Mouse (Mus musculus) left cerebral cortex, adult 18-20 months (tissue): ENCODE results near the gene Olfr149. TPM values are rescaled to one million over a fixed set of nuclear protein-coding genes. Genes with fewer than 3 reads are reported as not detected.
"Not testable (repeated sequence)": the region's sequence is repeated elsewhere in the genome, so short reads cannot be mapped to it uniquely, and the experiment has no call there.

Experiments used
- DNase-seq, 2 experiments: peaks; one replicate each; pipeline ENCODE4 v3.0.0; 2021 to 2022; ENCODE audit warnings: low spot score in 2 of 2, mixed read lengths in 1 of 2
- long read RNA-seq, 2 experiments: library from polyadenylated mRNA; stranded (forward); transcript quantifications; one replicate each; pipeline ENCODE4 v2.0.0; 2021
- total RNA-seq, 2 experiments: library from RNA; stranded (reverse); gene quantifications; 2 replicates each; pipeline ENCODE4 v1.2.3; 2021

The Olfr149 gene
- not detected for total RNA-seq
- long read RNA-seq, experiment 1: 0 reads
- long read RNA-seq, experiment 2: 0 reads

- DNase-seq: no peak
Measured at GRCm38 (mm10) chr9:39707017-39707416, at the start of gene Olfr149. Olfr149 (minus strand) TSS chr9:39707117.

GRCm38 (mm10) chr9:39746428-39746827 lies 39.5 kb upstream of the Olfr149 start:
- DNase-seq: no peak

GRCm38 (mm10) chr9:39745949-39746348 lies 39.0 kb upstream of the Olfr149 start, which contains the start of gene Olfr967:
Olfr967 (plus strand) TSS chr9:39746249.
- DNase-seq: no peak

- DNase-seq: no peak
Measured at GRCm38 (mm10) chr9:39740741-39741140, 33.8 kb upstream of the Olfr149 start.

- DNase-seq: no peak
Measured at GRCm38 (mm10) chr9:39730678-39731077, 23.8 kb upstream of the Olfr149 start, which contains the start of gene Olfr150. Olfr150 (plus strand) TSS chr9:39730978.

- DNase-seq: no peak
Measured at GRCm38 (mm10) chr9:39711053-39711452, 4.1 kb upstream of the Olfr149 start, which contains the start of gene Olfr965. Olfr965 (plus strand) TSS chr9:39711353.

- no peak for DNase-seq
Measured at GRCm38 (mm10) chr9:39708958-39709357, 2.0 kb upstream of the Olfr149 start.

GRCm38 (mm10) chr9:39701123-39701522 lies 5.8 kb downstream of the Olfr149 start:
- DNase-seq: not testable (repeated sequence)

GRCm38 (mm10) chr9:39679280-39679679 lies 27.6 kb downstream of the Olfr149 start:
- DNase-seq: no peak

GRCm38 (mm10) chr9:39678557-39678956 lies 28.4 kb downstream of the Olfr149 start:
- no peak for DNase-seq

- DNase-seq: no peak
Measured at GRCm38 (mm10) chr9:39674820-39675219, 32.1 kb downstream of the Olfr149 start.

GRCm38 (mm10) chr9:39669723-39670122 lies 37.2 kb downstream of the Olfr149 start:
- no peak for DNase-seq

- DNase-seq: no peak
Measured at GRCm38 (mm10) chr9:39666905-39667304, 40.0 kb downstream of the Olfr149 start, which contains the start of gene Olfr963. Olfr963 (plus strand) TSS chr9:39667205.

GRCm38 (mm10) chr9:39654756-39655396 lies 52.0 kb downstream of the Olfr149 start:
- no peak for DNase-seq

Other genes with a start within 250 kb of the Olfr149 start
- gene Olfr955, start 235.2 kb downstream of the Olfr149 start, total RNA-seq: not detected
- not detected for gene Olfr44, start 213.1 kb downstream of the Olfr149 start, total RNA-seq
- not detected for gene Olfr957, start 191.3 kb downstream of the Olfr149 start, total RNA-seq
- gene Olfr958, start 153.1 kb downstream of the Olfr149 start, total RNA-seq: not detected
- gene Olfr959, start 131.5 kb downstream of the Olfr149 start, total RNA-seq: not detected
- gene AW551984, start 102.7 kb downstream of the Olfr149 start, total RNA-seq: 1 to 10 TPM; 3.9 to 6.2 TPM
- not detected for gene Olfr148, start 96.5 kb downstream of the Olfr149 start, total RNA-seq
- not detected for gene Olfr960, start 85.7 kb downstream of the Olfr149 start, total RNA-seq
- not detected for gene Olfr961, start 62.0 kb downstream of the Olfr149 start, total RNA-seq
- gene Olfr963, start 39.9 kb downstream of the Olfr149 start, total RNA-seq: not detected
- gene Olfr965, start 4.2 kb upstream of the Olfr149 start, total RNA-seq: not detected
- not detected for gene Olfr150, start 23.9 kb upstream of the Olfr149 start, total RNA-seq
- gene Olfr967, start 39.1 kb upstream of the Olfr149 start, total RNA-seq: not detected
- gene Olfr968, start 76.1 kb upstream of the Olfr149 start, total RNA-seq: not detected
- not detected for gene Olfr969, start 83.8 kb upstream of the Olfr149 start, total RNA-seq
- gene Olfr970, start 101.7 kb upstream of the Olfr149 start, total RNA-seq: not detected
- gene Olfr971, start 129.8 kb upstream of the Olfr149 start, total RNA-seq: not detected
- gene Olfr972, start 159.3 kb upstream of the Olfr149 start, total RNA-seq: not detected
- gene Olfr229, start 200.2 kb upstream of the Olfr149 start, total RNA-seq: not detected
- not detected for gene Olfr974, start 230.4 kb upstream of the Olfr149 start, total RNA-seq
- gene Olfr975, start 244.9 kb upstream of the Olfr149 start, total RNA-seq: not detected